Mouse (Mus musculus) layer of hippocampus, postnatal 36 days (tissue): ENCODE measurements around the gene Ears2. TPM values are rescaled to one million over a fixed set of nuclear protein-coding genes. Genes with fewer than 3 reads are reported as not detected.

Source experiments
- DNase-seq, 2 experiments: peaks; one replicate each; pipeline ENCODE4 v3.0.0; 2022
- total RNA-seq, 2 experiments: library from RNA; stranded (reverse); gene quantifications; 2 replicates each; pipeline ENCODE4 v1.2.3; 2021

The Ears2 gene
- total RNA-seq, 2 experiments from 2014 or later: 9.7 to 10.0 TPM

GRCm38 (mm10) chr7:122045181-122045634 lies 21.9 kb downstream of the Ears2 start:
- peak in 1 of 2 experiments; percentile 13 for DNase-seq

- no peak for DNase-seq
These were observed 23.0 kb downstream of the Ears2 start for GRCm38 (mm10) chr7:122044106-122044505.

- no peak for DNase-seq
These were observed 32.7 kb downstream of the Ears2 start for GRCm38 (mm10) chr7:122034348-122034747.

DNA sequence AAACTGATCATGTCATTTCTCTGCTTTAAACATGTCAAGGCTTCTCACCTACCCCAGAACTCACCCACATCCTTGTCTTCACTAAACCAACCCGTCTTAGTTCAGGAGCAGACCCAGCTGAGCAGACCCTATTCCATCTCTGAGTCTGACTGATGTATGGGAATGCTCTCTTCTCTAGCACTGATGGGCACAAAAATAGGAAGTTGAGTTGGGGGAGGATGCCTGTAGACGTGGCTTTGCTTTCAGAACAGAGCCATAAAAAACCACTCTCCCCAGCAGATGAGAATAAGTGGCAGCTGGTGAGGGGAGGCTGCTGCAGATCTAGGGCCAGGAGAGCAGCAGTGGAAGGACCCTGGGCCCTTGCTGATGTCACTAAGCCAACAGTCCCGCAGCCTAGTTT lies 33.7 kb downstream of the Ears2 start:
- no peak for DNase-seq

DNA sequence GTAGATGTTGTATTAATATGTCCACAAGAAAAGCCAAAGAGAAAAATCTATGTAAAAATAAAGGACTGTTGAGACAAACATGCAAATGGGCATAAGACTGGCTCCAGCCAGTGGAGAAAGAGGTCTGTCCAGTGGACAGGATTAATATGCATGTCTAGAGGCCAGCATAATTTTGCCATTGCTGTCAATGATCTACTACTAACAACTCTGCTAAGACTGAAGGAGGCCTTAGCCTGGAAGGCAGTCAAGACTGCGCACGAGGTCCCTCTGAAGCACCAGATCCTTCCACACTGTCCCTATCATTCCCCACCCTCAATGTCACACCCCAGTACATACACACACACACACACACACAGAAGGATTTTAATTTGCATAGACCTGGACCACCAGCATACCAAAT lies 44.9 kb downstream of the Ears2 start:
- DNase-seq: no peak

GRCm38 (mm10) chr7:122020667-122021354 lies 46.3 kb downstream of the Ears2 start, which contains the start of gene Gga2:
Gga2 (minus strand) TSS chr7:122021222.
- DNase-seq: peak; percentile 81 to 83

DNA sequence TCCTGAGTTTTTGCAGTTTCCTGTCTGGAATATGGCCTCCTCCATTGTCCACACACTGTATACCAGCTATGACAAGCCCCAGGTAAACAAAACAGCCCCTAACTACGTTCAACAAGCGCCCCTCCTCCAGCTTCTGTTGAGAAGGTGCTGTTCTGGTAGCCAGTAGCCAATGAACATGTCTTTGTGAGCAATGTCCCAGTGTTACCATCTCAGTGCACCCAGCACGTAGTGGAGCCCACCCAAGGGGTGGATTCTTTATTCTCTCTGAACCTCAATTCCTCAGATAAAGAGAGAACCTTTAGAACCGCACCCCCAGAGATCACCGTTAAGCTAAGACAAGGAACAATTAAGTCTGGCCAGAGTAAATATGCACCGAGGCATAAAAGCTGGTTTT lies 46.8 kb downstream of the Ears2 start:
- DNase-seq: no peak

GRCm38 (mm10) chr7:122018978-122019377 lies 48.1 kb downstream of the Ears2 start:
- DNase-seq: peak; percentile 43

- DNase-seq: no peak
These were observed 48.8 kb downstream of the Ears2 start for GRCm38 (mm10) chr7:122018247-122018646.

GRCm38 (mm10) chr7:122015734-122016133 lies 51.3 kb downstream of the Ears2 start:
- DNase-seq: no peak

- no peak for DNase-seq
These were observed 52.0 kb downstream of the Ears2 start for GRCm38 (mm10) chr7:122015105-122015504.

DNA sequence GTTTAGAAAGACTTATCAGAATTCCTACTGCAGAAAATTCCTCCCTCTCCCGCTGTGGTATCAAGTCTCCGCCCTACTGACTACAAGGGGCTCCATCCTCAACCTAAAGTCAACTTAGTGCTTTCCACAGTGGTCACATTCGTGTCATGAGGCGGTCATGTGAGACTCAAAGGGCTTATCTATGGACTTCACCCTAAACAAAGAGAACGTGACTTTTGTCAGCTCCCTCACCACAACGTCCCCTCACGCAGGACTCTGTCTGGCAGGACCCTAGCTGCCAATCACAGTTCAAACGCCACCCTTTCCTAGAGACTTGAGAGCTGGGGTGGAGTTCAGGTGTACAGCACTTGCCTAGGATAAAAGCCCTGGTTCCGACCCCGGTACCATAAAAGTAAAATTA lies 54.1 kb downstream of the Ears2 start:
- no peak for DNase-seq

- DNase-seq: no peak
These were observed 54.7 kb downstream of the Ears2 start for GRCm38 (mm10) chr7:122012370-122012769.

GRCm38 (mm10) chr7:122000396-122000795 lies 66.7 kb downstream of the Ears2 start:
- no peak for DNase-seq

- DNase-seq: no peak
These were observed 71.1 kb downstream of the Ears2 start for GRCm38 (mm10) chr7:121995961-121996360.

Other genes with a start within 250 kb of the Ears2 start
- gene Scnn1b, start 202.2 kb downstream of the Ears2 start, total RNA-seq: under 1 TPM in 1 of 2 experiments, not detected in 1; 0.30 TPM
- 10 to 100 TPM; 39.8 to 41.3 TPM for gene Cog7, start 85.6 kb downstream of the Ears2 start, total RNA-seq
- 10 to 100 TPM; 29.8 to 34.7 TPM for gene Gga2, start 46.0 kb downstream of the Ears2 start, total RNA-seq
- 10 to 100 TPM; 59.2 to 61.9 TPM for gene Ubfd1, start 88 bp downstream of the Ears2 start, total RNA-seq
- gene Ndufab1, start 34.6 kb upstream of the Ears2 start, total RNA-seq: 100 to 1,000 TPM; 290 to 336 TPM
- 1 to 10 TPM; 1.4 to 1.5 TPM for gene Palb2, start 65.7 kb upstream of the Ears2 start, total RNA-seq
- 100 to 1,000 TPM; 106 to 109 TPM for gene Dctn5, start 65.8 kb upstream of the Ears2 start, total RNA-seq
- gene Plk1, start 92.2 kb upstream of the Ears2 start, total RNA-seq: 1 to 10 TPM; 2.7 to 2.8 TPM
- under 1 TPM; 0.33 to 0.50 TPM for gene Ern2, start 118.9 kb upstream of the Ears2 start, total RNA-seq
- gene Chp2, start 152.2 kb upstream of the Ears2 start, total RNA-seq: 1 to 10 TPM; 2.3 to 3.1 TPM
- 100 to 1,000 TPM; 805 to 833 TPM for gene Prkcb, start 221.5 kb upstream of the Ears2 start, total RNA-seq